Mouse (Mus musculus) spleen, adult 2 months (tissue): ENCODE measurements around the gene Sult5a1.

Experiments used
- CTCF ChIP-seq: fragments of 200-500 bp; IDR thresholded peaks from 2 replicates; pipeline ENCODE4 v1.5.1; 2011; ENCODE audit warnings: mild to moderate bottlenecking, inconsistent platforms; ENCODE audit not compliant: insufficient read depth, insufficient read length, insufficient replicate concordance; ENCODE audit errors: extremely low read depth
- POLR2A ChIP-seq: fragments of 200-500 bp; IDR thresholded peaks from 2 replicates; pipeline ENCODE4 v1.6.1; 2011; ENCODE audit warnings: low read depth, low read length, inconsistent platforms

DNA sequence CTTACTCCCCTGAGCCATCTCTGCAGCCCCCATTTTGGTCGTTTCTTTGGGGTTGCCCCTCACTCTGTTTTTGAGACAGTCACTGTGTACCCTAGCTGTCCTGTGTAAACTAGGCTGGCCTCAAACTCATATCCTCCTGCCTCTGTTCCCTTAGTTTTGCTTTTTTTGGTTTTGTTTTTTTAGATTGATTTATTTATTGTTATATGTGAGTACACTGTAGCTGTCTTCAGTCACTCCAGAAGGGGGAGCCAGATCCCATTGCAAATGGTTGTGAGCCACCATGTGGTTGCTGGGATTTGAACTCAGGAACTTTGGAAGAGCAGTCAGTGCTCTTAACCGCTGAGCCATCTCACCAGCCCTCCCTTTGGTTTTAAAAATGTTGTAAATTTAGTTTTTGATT lies 51.6 kb downstream of the Sult5a1 start:
- TF ChIP-seq CTCF (no peak), POLR2A (no peak)
